Comparison of ENCODE assay signal across 28 mouse cellular contexts in genomic region chr7:43462851-43463250, GRCm38 (mm10). TPM values are rescaled to one million over a fixed set of nuclear protein-coding genes. Genes with fewer than 3 reads are reported as not detected.
DNase-seq lines count a peak whose midpoint lies in the region; ATAC-seq and TF ChIP-seq lines count a peak whose summit lies in the region.
"Had no signal": no experiment of that assay in that cellular context is flagged by ENCODE, and none has a peak within 500 bp of the region (broad histone marks: within the 10 kb centered on the region; RNA-seq: fewer than 3 reads in every experiment).

Gene Vsig10l, plus strand, starts transcription at chr7:43463151.

- H3K9ac ChIP-seq in hindbrain, embryonic 16.5 days (ENCODE audit: low read depth, low read length): no peak within 1 kb of the TSS
- H3K9ac ChIP-seq in hindbrain, embryonic 12.5 days: no peak within 1 kb of the TSS
- no peak within 1 kb of the TSS for H3K9ac ChIP-seq in midbrain, embryonic 11.5 days (ENCODE audit: low read length)
- no peak within 1 kb of the TSS for H3K9ac ChIP-seq in midbrain, embryonic 13.5 days (replicated peaks)
- no peak within 1 kb of the TSS for H3K9ac ChIP-seq in midbrain, postnatal 0 days (replicated peaks; ENCODE audit: low read length, poor library complexity, severe bottlenecking)
- no peak within 1 kb of the TSS for H3K9ac ChIP-seq in neural tube, embryonic 15.5 days (replicated peaks)
- H3K9ac ChIP-seq: forebrain, embryonic 15.5 days; kidney, embryonic 15.5 days; limb, embryonic 12.5 days; neural tube, embryonic 12.5 days; stomach, embryonic 15.5 days had no signal

- H3K4me1 ChIP-seq in hindbrain, embryonic 16.5 days (ENCODE audit: control insufficient read depth, insufficient read depth, low read depth, low read length): peaks cover 4% of the 10 kb centered on the region; the same call in 1 of the 2 replicates
- peaks cover 8% of the 10 kb centered on the region for H3K4me1 ChIP-seq in hindbrain, embryonic 12.5 days
- H3K4me1 ChIP-seq in midbrain, embryonic 11.5 days (ENCODE audit: control insufficient read depth, insufficient read depth, low read length): no peaks in the 10 kb centered on the region
- H3K4me1 ChIP-seq in midbrain, embryonic 13.5 days (replicated peaks): peaks cover 18% of the 10 kb centered on the region
- H3K4me1 ChIP-seq in midbrain, postnatal 0 days (ENCODE audit: insufficient read depth, low read length): no peaks in the 10 kb centered on the region
- peaks cover 23% of the 10 kb centered on the region for H3K4me1 ChIP-seq in neural tube, embryonic 15.5 days

- H3K4me2 ChIP-seq in hindbrain, embryonic 16.5 days (ENCODE audit: low read length): no peak within 1 kb of the TSS
- no peak within 1 kb of the TSS for H3K4me2 ChIP-seq in hindbrain, embryonic 12.5 days (replicated peaks)
- no peak within 1 kb of the TSS for H3K4me2 ChIP-seq in midbrain, embryonic 11.5 days
- H3K4me2 ChIP-seq in midbrain, embryonic 13.5 days (replicated peaks): no peak within 1 kb of the TSS
- no peak within 1 kb of the TSS for H3K4me2 ChIP-seq in midbrain, postnatal 0 days (ENCODE audit: low read depth, low read length, poor library complexity, severe bottlenecking)
- no peak within 1 kb of the TSS for H3K4me2 ChIP-seq in neural tube, embryonic 15.5 days
- H3K4me2 ChIP-seq: forebrain, embryonic 15.5 days; heart, embryonic 11.5 days; limb, embryonic 12.5 days had no signal

- 72% methylated on average over 4 of the region's 4 CpGs for WGBS in hindbrain, embryonic 16.5 days
- 62% methylated on average over 4 of the region's 4 CpGs for WGBS in hindbrain, embryonic 12.5 days
- 67% methylated on average over 4 of the region's 4 CpGs for WGBS in midbrain, embryonic 11.5 days
- 69% methylated on average over 4 of the region's 4 CpGs for WGBS in midbrain, embryonic 13.5 days
- WGBS in midbrain, postnatal 0 days: 61% methylated on average over 4 of the region's 4 CpGs
- 77% methylated on average over 4 of the region's 4 CpGs for WGBS in neural tube, embryonic 15.5 days

- H3K27ac ChIP-seq in hindbrain, embryonic 16.5 days (ENCODE audit: low read depth, low read length): no peak within 1 kb of the TSS
- H3K27ac ChIP-seq in hindbrain, embryonic 12.5 days: no peak within 1 kb of the TSS
- H3K27ac ChIP-seq in midbrain, embryonic 11.5 days (ENCODE audit: low read depth, low read length): no peak within 1 kb of the TSS
- no peak within 1 kb of the TSS for H3K27ac ChIP-seq in midbrain, embryonic 13.5 days
- H3K27ac ChIP-seq in midbrain, postnatal 0 days (ENCODE audit: low read depth, low read length): no peak within 1 kb of the TSS
- H3K27ac ChIP-seq in neural tube, embryonic 15.5 days (replicated peaks): no peak within 1 kb of the TSS
- H3K27ac ChIP-seq: forebrain, embryonic 15.5 days; gastrocnemius, adult 2 months; kidney, embryonic 15.5 days; limb, embryonic 12.5 days; neural tube, embryonic 12.5 days; stomach, embryonic 15.5 days had no signal

- peak; percentile 75 for DNase-seq in midbrain, embryonic 11.5 days (ENCODE audit: low spot score, missing footprints)
- DNase-seq in midbrain, postnatal 0 days (ENCODE audit: low spot score): no peak
- no peak for DNase-seq in adrenal gland, postnatal 25 days
- DNase-seq: adrenal gland, postnatal 36 days; B cell, adult 2 months; cerebellum, adult 18-20 months; cerebellum, postnatal 10 days; gastrocnemius, adult 2 months; gastrocnemius, postnatal 36 days; heart, adult 18-20 months; heart, postnatal 4 days; kidney, adult 18-20 months; kidney, postnatal 25 days; lung, postnatal 4 days; retina, postnatal 1 day; right cerebral cortex, postnatal 25 days; thymus, postnatal 4 days had no signal

- no peak for TF ChIP-seq CTCF in midbrain, postnatal 0 days (IDR thresholded peaks at IDR 0.05)

- ATAC-seq in hindbrain, embryonic 16.5 days: no peak
- no peak for ATAC-seq in hindbrain, embryonic 12.5 days (ENCODE audit: low FRiP score)
- ATAC-seq in midbrain, embryonic 11.5 days (ENCODE audit: low FRiP score): no peak
- no peak for ATAC-seq in midbrain, embryonic 13.5 days
- ATAC-seq in midbrain, postnatal 0 days (ENCODE audit: low FRiP score): no peak
- ATAC-seq in neural tube, embryonic 15.5 days (ENCODE audit: low FRiP score): no peak
- ATAC-seq: forebrain, embryonic 15.5 days; lung, postnatal 0 days had no signal

- H3K36me3 ChIP-seq in hindbrain, embryonic 16.5 days (ENCODE audit: control insufficient read depth, insufficient read depth, low read length): no peaks in the 10 kb centered on the region
- peaks cover under 1% of the 10 kb centered on the region; the same call in 1 of the 2 replicates for H3K36me3 ChIP-seq in hindbrain, embryonic 12.5 days
- H3K36me3 ChIP-seq in midbrain, embryonic 11.5 days (ENCODE audit: control insufficient read depth, insufficient read depth, low read length): no peaks in the 10 kb centered on the region
- peaks cover 5% of the 10 kb centered on the region for H3K36me3 ChIP-seq in midbrain, embryonic 13.5 days
- no peaks in the 10 kb centered on the region for H3K36me3 ChIP-seq in midbrain, postnatal 0 days (ENCODE audit: insufficient read depth, low read length)
- H3K36me3 ChIP-seq in neural tube, embryonic 15.5 days: no peaks in the 10 kb centered on the region
- H3K36me3 ChIP-seq: neural tube, embryonic 12.5 days; stomach, embryonic 15.5 days had no signal

- peaks cover 7% of the 10 kb centered on the region for H3K27me3 ChIP-seq in hindbrain, embryonic 16.5 days (replicated peaks; ENCODE audit: control insufficient read depth, insufficient read depth, low read length)
- H3K27me3 ChIP-seq in hindbrain, embryonic 12.5 days: peaks cover 33% of the 10 kb centered on the region
- peaks cover 5% of the 10 kb centered on the region; the same call in 1 of the 2 replicates for H3K27me3 ChIP-seq in midbrain, embryonic 11.5 days (ENCODE audit: control insufficient read depth, insufficient read depth, low read length)
- H3K27me3 ChIP-seq in midbrain, embryonic 13.5 days: peaks cover 18% of the 10 kb centered on the region
- H3K27me3 ChIP-seq in midbrain, postnatal 0 days (ENCODE audit: insufficient read depth, low read length): no peaks in the 10 kb centered on the region
- peaks cover 12% of the 10 kb centered on the region for H3K27me3 ChIP-seq in neural tube, embryonic 15.5 days (replicated peaks)
- H3K27me3 ChIP-seq: forebrain, embryonic 15.5 days; stomach, embryonic 15.5 days had no signal

- no peaks in the 10 kb centered on the region for H3K9me3 ChIP-seq in hindbrain, embryonic 16.5 days (ENCODE audit: control insufficient read depth, low read length)
- H3K9me3 ChIP-seq in hindbrain, embryonic 12.5 days (replicated peaks): no peaks in the 10 kb centered on the region
- no peaks in the 10 kb centered on the region for H3K9me3 ChIP-seq in midbrain, embryonic 11.5 days (ENCODE audit: control insufficient read depth, low read length)
- H3K9me3 ChIP-seq in midbrain, embryonic 13.5 days: no peaks in the 10 kb centered on the region
- H3K9me3 ChIP-seq in midbrain, postnatal 0 days (ENCODE audit: low read length): no peaks in the 10 kb centered on the region
- H3K9me3 ChIP-seq in neural tube, embryonic 15.5 days (replicated peaks): no peaks in the 10 kb centered on the region
- H3K9me3 ChIP-seq: forebrain, embryonic 15.5 days; kidney, embryonic 15.5 days; limb, embryonic 12.5 days; neural tube, embryonic 12.5 days; stomach, embryonic 15.5 days had no signal

- no peak within 1 kb of the TSS for H3K4me3 ChIP-seq in hindbrain, embryonic 16.5 days (ENCODE audit: low read length)
- H3K4me3 ChIP-seq in hindbrain, embryonic 12.5 days: no peak within 1 kb of the TSS
- H3K4me3 ChIP-seq in midbrain, embryonic 11.5 days (ENCODE audit: low read depth, low read length): no peak within 1 kb of the TSS
- no peak within 1 kb of the TSS for H3K4me3 ChIP-seq in midbrain, embryonic 13.5 days (replicated peaks)
- no peak within 1 kb of the TSS for H3K4me3 ChIP-seq in midbrain, postnatal 0 days (ENCODE audit: low read depth, low read length)
- no peak within 1 kb of the TSS for H3K4me3 ChIP-seq in neural tube, embryonic 15.5 days (replicated peaks)
- H3K4me3 ChIP-seq: forebrain, embryonic 15.5 days; gastrocnemius, adult 2 months; kidney, embryonic 15.5 days; limb, embryonic 12.5 days; neural tube, embryonic 12.5 days; stomach, embryonic 15.5 days had no signal

RNA-seq across cellular contexts. Expression of gene Vsig10l, which starts in this region (rescaled TPM):
- 20.4 and 26.1 TPM in 2 replicates for polyA plus RNA-seq in hindbrain, embryonic 16.5 days (2015; fragmentation: Nextera tagmentation; extraction: Ambion mirVana)
- polyA plus RNA-seq in hindbrain, embryonic 12.5 days (2016; fragmentation: Nextera tagmentation; extraction: Ambion mirVana): 6.5 and 6.7 TPM in 2 replicates
- 2.2 and 2.4 TPM in 2 replicates for polyA plus RNA-seq in midbrain, embryonic 11.5 days (2014; fragmentation: Nextera tagmentation; extraction: Ambion mirVana)
- polyA plus RNA-seq in midbrain, embryonic 13.5 days (2015; fragmentation: Nextera tagmentation; extraction: Ambion mirVana): 7.8 and 10.3 TPM in 2 replicates
- total RNA-seq in midbrain, postnatal 0 days (2014; rRNA removed): 25.8 and 40.2 TPM in 2 replicates
- 29.0 and 29.7 TPM in 2 replicates for polyA plus RNA-seq in midbrain, postnatal 0 days (2015; fragmentation: Nextera tagmentation; extraction: Ambion mirVana)
- 16.4 and 21.2 TPM in 2 replicates for polyA plus RNA-seq in neural tube, embryonic 15.5 days (2015; fragmentation: Nextera tagmentation; extraction: Ambion mirVana)
- total RNA-seq in adrenal gland, postnatal 25 days (2021): 3.6 and 4.6 TPM in 2 replicates
